Mouse (Mus musculus): Measurements from ENCODE around the gene March7.

DNA sequence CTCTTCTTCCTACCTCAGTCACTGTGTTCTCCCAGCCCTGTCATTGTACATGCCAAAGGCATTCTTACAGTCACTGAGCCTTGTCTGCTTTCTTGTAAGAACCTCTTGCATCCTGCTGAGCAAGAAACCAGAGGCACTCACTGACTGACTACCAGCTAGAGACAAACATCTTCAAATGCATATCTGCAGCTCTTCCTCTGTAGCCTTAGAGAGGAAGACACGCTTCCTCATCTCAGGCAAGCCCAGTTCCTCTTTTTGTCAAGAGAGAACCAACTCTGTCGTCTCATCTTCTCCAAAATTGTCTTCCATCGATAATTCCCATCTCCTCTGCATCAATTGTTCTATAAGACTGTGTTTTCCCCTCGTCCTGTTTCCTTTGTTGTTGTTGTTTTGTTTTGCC is 78.9 kb downstream of the March7 start:
- no peak for TF ChIP-seq CTCF (IDR thresholded peaks at IDR 0.05)
- no peak for TF ChIP-seq EP300 (IDR thresholded peaks at IDR 0.05)
